Mouse (Mus musculus): Measurements from ENCODE around the gene Bcl2l10. TPM values are rescaled to one million over a fixed set of nuclear protein-coding genes. Genes with fewer than 3 reads are reported as not detected.
"Not testable (repeated sequence)": the region's sequence is repeated elsewhere in the genome, so short reads cannot be mapped to it uniquely, and the experiment has no call there.

The Bcl2l10 gene
- polyA plus RNA-seq, 1 experiment from 2014 or later, result not detected

DNA sequence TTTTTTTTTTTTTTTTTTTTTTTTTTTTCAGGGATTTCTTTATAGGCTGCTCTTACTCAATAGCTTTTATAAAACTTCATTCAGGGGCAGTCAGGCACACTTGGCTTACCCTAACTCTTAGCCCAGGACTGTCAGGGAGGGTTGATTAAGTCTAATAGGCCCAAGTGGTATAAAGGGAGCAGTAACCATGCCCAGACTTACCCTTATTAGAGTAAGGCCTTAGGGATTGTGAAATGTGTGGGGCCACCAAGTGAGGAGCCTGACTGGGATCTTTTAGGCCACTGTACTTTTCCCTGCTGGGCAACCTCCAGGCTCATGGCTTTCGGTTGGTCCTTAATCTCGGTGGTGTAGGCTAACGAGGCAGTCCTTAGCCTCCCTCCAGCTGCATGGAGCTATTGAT is 1.1 kb downstream of the Bcl2l10 start:
- Histone ChIP-seq H3K9ac (no peak overlapping the region), H3K27me3 (no peaks in the 10 kb centered on the region), H3K36me3 (peaks cover 31% of the 10 kb centered on the region), H3K4me2 (no peak overlapping the region), H3K9me3 (no peaks in the 10 kb centered on the region), H3K4me1 (no peaks in the 10 kb centered on the region), H3K27ac (no peak overlapping the region), H3K4me3 (no peak overlapping the region)
- ATAC-seq (ENCODE audit: insufficient number of reproducible peaks, insufficient read depth, low FRiP score, low TSS enrichment, low read depth), result no peak
- WGBS, result 70% methylated on average over 3 of the region's 3 CpGs

GRCm38 (mm10) chr9:75353094-75353493 is 5.5 kb downstream of the Bcl2l10 start:
- H3K4me1 ChIP-seq, result no peaks in the 10 kb centered on the region
- no peak overlapping the region for H3K9ac ChIP-seq
- 66% methylated on average over 8 of the region's 8 CpGs for WGBS
- no peak overlapping the region for H3K4me3 ChIP-seq
- H3K4me2 ChIP-seq, result no peak overlapping the region
- no peaks in the 10 kb centered on the region for H3K9me3 ChIP-seq
- H3K27ac ChIP-seq, result peak overlapping the region; percentile 69
- no peaks in the 10 kb centered on the region for H3K27me3 ChIP-seq
- peak; percentile 53 for ATAC-seq (ENCODE audit: insufficient number of reproducible peaks, insufficient read depth, low FRiP score, low TSS enrichment, low read depth)
- 0 out of 2 replicates have a peak, but pooled peaks cover 3% of the 10 kb centered on the region for H3K36me3 ChIP-seq

DNA sequence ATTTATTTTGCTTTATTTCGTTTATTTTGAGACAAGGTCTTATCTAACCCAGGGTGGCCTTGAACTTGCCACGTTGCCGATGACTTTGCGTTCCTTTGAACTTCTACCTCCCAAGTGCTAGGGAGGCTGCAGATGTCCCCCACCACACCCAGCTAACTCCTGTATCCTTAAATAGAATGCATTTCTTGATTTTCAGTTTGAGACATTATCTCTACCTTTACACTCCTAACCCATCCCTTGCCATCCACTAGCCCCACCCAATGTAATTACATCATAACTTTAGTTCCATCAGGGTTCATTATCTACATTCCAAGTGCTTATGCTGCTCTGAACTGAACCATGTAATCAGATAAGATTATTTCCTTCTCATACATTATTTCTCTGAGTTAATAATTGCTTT is 8.2 kb downstream of the Bcl2l10 start:
- Histone ChIP-seq H3K4me3 (no peak overlapping the region), H3K4me1 (no peaks in the 10 kb centered on the region), H3K36me3 (no peaks in the 10 kb centered on the region), H3K9ac (no peak overlapping the region), H3K27me3 (no peaks in the 10 kb centered on the region), H3K4me2 (no peak overlapping the region), H3K27ac (no peak overlapping the region), H3K9me3 (no peaks in the 10 kb centered on the region)
- WGBS, result 87% methylated on average over 4 of the region's 4 CpGs
- no peak for ATAC-seq (ENCODE audit: insufficient number of reproducible peaks, insufficient read depth, low FRiP score, low TSS enrichment, low read depth)

DNA sequence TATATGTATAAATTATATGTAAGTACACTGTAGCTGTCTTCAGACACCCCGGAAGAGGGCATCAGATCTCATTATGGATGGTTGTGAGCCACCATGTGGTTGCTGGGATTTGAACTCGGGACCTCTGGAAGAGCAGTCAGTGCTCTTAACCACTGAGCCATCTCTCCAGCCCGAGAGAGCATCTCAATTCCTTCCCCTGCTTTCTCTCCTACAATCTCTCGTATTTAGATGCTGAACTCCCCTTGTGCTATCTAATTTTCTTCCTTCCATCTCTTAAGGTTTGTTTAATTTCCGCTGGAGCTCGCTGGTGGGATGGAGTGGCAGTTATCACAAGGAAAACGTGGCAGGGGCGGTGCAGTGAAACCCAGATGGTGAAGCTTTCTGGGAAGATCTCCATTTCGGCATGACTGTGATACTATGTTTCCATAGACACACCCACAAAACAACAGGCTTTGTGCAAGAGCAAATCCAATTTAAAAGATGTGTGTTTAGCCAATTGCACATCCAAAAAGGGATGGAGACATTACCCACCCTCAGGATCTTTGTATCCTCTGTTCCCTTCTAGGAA is 9.6 kb downstream of the Bcl2l10 start:
- Histone ChIP-seq H3K4me3 (no peak overlapping the region), H3K27ac (no peak overlapping the region), H3K9me3 (no peaks in the 10 kb centered on the region), H3K9ac (no peak overlapping the region), H3K4me1 (no peaks in the 10 kb centered on the region), H3K27me3 (no peaks in the 10 kb centered on the region), H3K4me2 (no peak overlapping the region), H3K36me3 (no peaks in the 10 kb centered on the region)
- no peak for ATAC-seq (ENCODE audit: insufficient number of reproducible peaks, insufficient read depth, low FRiP score, low TSS enrichment, low read depth)
- WGBS, result 77% methylated on average over 9 of the region's 9 CpGs

GRCm38 (mm10) chr9:75361699-75362098 is 14.1 kb downstream of the Bcl2l10 start:
- ATAC-seq (ENCODE audit: insufficient number of reproducible peaks, insufficient read depth, low FRiP score, low TSS enrichment, low read depth), result no peak
- no peaks in the 10 kb centered on the region for H3K4me1 ChIP-seq
- H3K27me3 ChIP-seq, result no peaks in the 10 kb centered on the region
- H3K4me2 ChIP-seq, result no peak overlapping the region
- H3K9me3 ChIP-seq, result no peaks in the 10 kb centered on the region
- WGBS, result 39% methylated on average over 5 of the region's 5 CpGs
- no peak overlapping the region for H3K27ac ChIP-seq
- H3K4me3 ChIP-seq, result no peak overlapping the region
- no peaks in the 10 kb centered on the region for H3K36me3 ChIP-seq
- H3K9ac ChIP-seq, result no peak overlapping the region

- no peaks in the 10 kb centered on the region for H3K9me3 ChIP-seq
- no peak overlapping the region for H3K27ac ChIP-seq
- no peaks in the 10 kb centered on the region for H3K36me3 ChIP-seq
- no peaks in the 10 kb centered on the region for H3K4me1 ChIP-seq
- ATAC-seq (ENCODE audit: insufficient number of reproducible peaks, insufficient read depth, low FRiP score, low TSS enrichment, low read depth), result no peak
- no peaks in the 10 kb centered on the region for H3K27me3 ChIP-seq
- 85% methylated on average over 4 of the region's 4 CpGs for WGBS
- no peak overlapping the region for H3K4me2 ChIP-seq
- no peak overlapping the region for H3K9ac ChIP-seq
- H3K4me3 ChIP-seq, result no peak overlapping the region
Observed at GRCm38 (mm10) chr9:75362201-75362600, 14.6 kb downstream of the Bcl2l10 start.

DNA sequence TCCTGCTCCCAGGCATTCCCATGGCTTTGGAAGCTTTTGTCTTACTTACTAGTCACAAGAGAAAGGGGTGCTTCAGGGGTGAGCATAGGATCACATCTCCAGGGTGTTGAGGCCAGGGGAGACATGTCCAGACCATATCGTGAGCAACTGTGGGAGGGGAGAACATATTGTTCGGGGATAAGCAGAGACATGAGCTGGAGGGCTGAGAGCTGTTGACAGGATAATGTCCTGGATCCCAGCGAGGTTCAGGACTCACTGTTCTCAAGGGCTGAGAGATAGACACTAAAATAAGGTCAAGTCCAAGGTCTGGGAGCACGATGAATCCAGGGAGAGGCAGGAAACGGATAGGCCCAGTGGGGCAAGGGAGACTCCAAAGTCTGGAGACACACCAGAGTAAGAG is 15.4 kb downstream of the Bcl2l10 start:
- no peak overlapping the region for H3K4me3 ChIP-seq
- H3K36me3 ChIP-seq, result no peaks in the 10 kb centered on the region
- H3K27ac ChIP-seq, result no peak overlapping the region
- no peak overlapping the region for H3K4me2 ChIP-seq
- H3K27me3 ChIP-seq, result no peaks in the 10 kb centered on the region
- no peaks in the 10 kb centered on the region for H3K9me3 ChIP-seq
- no peaks in the 10 kb centered on the region for H3K4me1 ChIP-seq
- WGBS, result 70% methylated on average over 5 of the region's 5 CpGs
- ATAC-seq (ENCODE audit: insufficient number of reproducible peaks, insufficient read depth, low FRiP score, low TSS enrichment, low read depth), result no peak
- no peak overlapping the region for H3K9ac ChIP-seq

GRCm38 (mm10) chr9:75363702-75364101 is 16.1 kb downstream of the Bcl2l10 start:
- H3K4me1 ChIP-seq; H3K27me3 ChIP-seq; H3K36me3 ChIP-seq; ATAC-seq (ENCODE audit: insufficient number of reproducible peaks, insufficient read depth, low FRiP score, low TSS enrichment, low read depth); H3K4me3 ChIP-seq; H3K4me2 ChIP-seq; H3K9ac ChIP-seq; H3K27ac ChIP-seq; H3K9me3 ChIP-seq: not testable (repeated sequence)
- WGBS, result 71% methylated on average over 7 of the region's 7 CpGs

GRCm38 (mm10) chr9:75365195-75365594 is 17.6 kb downstream of the Bcl2l10 start:
- Histone ChIP-seq H3K27me3 (no peaks in the 10 kb centered on the region), H3K4me3 (no peak overlapping the region), H3K9ac (no peak overlapping the region), H3K27ac (no peak overlapping the region), H3K4me1 (no peaks in the 10 kb centered on the region), H3K4me2 (no peak overlapping the region), H3K36me3 (no peaks in the 10 kb centered on the region), H3K9me3 (no peaks in the 10 kb centered on the region)
- 76% methylated on average over 4 of the region's 4 CpGs for WGBS
- ATAC-seq (ENCODE audit: insufficient number of reproducible peaks, insufficient read depth, low FRiP score, low TSS enrichment, low read depth), result no peak

- Histone ChIP-seq H3K27ac (no peak overlapping the region), H3K4me1 (no peaks in the 10 kb centered on the region), H3K4me3 (no peak overlapping the region), H3K9me3 (no peaks in the 10 kb centered on the region), H3K27me3 (no peaks in the 10 kb centered on the region), H3K9ac (no peak overlapping the region), H3K4me2 (no peak overlapping the region), H3K36me3 (no peaks in the 10 kb centered on the region)
- WGBS, result 64% methylated on average over 5 of the region's 5 CpGs
- no peak for ATAC-seq (ENCODE audit: insufficient number of reproducible peaks, insufficient read depth, low FRiP score, low TSS enrichment, low read depth)
Observed at GRCm38 (mm10) chr9:75366191-75366590, 18.6 kb downstream of the Bcl2l10 start.

DNA sequence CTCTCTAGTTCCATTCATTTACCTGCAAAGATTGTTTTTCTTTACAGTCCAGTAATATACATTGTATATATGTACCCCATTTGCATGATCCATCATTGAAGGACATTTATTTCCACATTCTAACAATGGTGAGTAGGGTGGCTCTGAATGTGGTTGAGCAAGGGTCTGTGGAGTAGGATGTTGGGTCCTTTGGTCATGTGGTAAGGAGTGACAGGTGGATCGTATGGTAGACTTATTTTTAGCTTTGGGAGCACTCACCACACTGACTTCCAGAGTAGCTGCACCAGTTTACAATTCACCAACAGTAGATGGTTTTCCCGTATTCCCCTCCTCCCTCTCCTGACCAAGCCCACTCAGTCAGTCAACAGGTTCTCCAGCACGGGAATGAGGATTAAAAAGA is 21.2 kb downstream of the Bcl2l10 start:
- Histone ChIP-seq H3K27me3 (no peaks in the 10 kb centered on the region), H3K27ac (no peak overlapping the region), H3K4me1 (no peaks in the 10 kb centered on the region), H3K9me3 (no peaks in the 10 kb centered on the region), H3K4me2 (no peak overlapping the region), H3K9ac (no peak overlapping the region), H3K36me3 (no peaks in the 10 kb centered on the region), H3K4me3 (no peak overlapping the region)
- WGBS, result 74% methylated on average over 3 of the region's 3 CpGs
- ATAC-seq (ENCODE audit: insufficient number of reproducible peaks, insufficient read depth, low FRiP score, low TSS enrichment, low read depth), result no peak

DNA sequence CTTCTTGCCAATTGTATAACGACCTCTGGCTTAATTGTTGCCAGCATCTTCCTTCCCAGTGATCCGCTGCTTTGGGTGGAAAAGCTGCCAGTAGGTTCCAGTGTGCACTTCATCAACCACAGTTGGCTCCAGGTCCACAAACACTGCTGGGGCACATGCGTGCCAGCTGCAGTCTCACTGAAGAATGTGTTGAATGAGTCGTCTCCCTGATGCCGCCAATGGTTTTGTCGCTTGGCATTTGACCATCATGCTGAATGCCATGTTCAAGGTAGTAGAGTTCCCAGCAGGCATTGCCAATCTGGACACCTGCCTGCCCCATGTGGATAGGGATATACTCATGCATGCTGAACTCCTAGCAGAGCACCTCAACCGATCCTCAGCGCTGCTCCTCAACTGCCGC is 28.0 kb downstream of the Bcl2l10 start:
- no peaks in the 10 kb centered on the region for H3K4me1 ChIP-seq
- H3K27me3 ChIP-seq, result no peaks in the 10 kb centered on the region
- H3K4me2 ChIP-seq, result no peak overlapping the region
- ATAC-seq (ENCODE audit: insufficient number of reproducible peaks, insufficient read depth, low FRiP score, low TSS enrichment, low read depth), result no peak
- no peaks in the 10 kb centered on the region for H3K36me3 ChIP-seq
- no peaks in the 10 kb centered on the region for H3K9me3 ChIP-seq
- WGBS, result 93% methylated on average over 9 of the region's 9 CpGs
- H3K9ac ChIP-seq, result no peak overlapping the region
- H3K27ac ChIP-seq, result no peak overlapping the region
- no peak overlapping the region for H3K4me3 ChIP-seq

- no peaks in the 10 kb centered on the region for H3K9me3 ChIP-seq
- no peak overlapping the region for H3K4me3 ChIP-seq
- H3K36me3 ChIP-seq, result no peaks in the 10 kb centered on the region
- no peak overlapping the region for H3K27ac ChIP-seq
- no peaks in the 10 kb centered on the region for H3K4me1 ChIP-seq
- H3K27me3 ChIP-seq, result no peaks in the 10 kb centered on the region
- WGBS, result 71% methylated on average over 1 of the region's 1 CpGs
- H3K4me2 ChIP-seq, result no peak overlapping the region
- no peak overlapping the region for H3K9ac ChIP-seq
- no peak for ATAC-seq (ENCODE audit: insufficient number of reproducible peaks, insufficient read depth, low FRiP score, low TSS enrichment, low read depth)
Observed at GRCm38 (mm10) chr9:75376428-75376827, 28.9 kb downstream of the Bcl2l10 start.

All from embryonic facial prominence, embryonic 13.5 days (tissue).